In genomic region chr1:60409168-60409828, GRCm38 (mm10) we compare ENCODE assay signal across 8 mouse cellular contexts. TPM values are rescaled to one million over a fixed set of nuclear protein-coding genes. Genes with fewer than 3 reads are reported as not detected.
DNase-seq lines count a peak whose midpoint lies in the region; ATAC-seq lines count a peak whose summit lies in the region.

Gene Abi2, plus strand, starts transcription at chr1:60409619.

- H3K4me3 ChIP-seq in forebrain, embryonic 10.5 days: peak within 1 kb of the TSS; percentile 94
- peak within 1 kb of the TSS; percentile 73 for H3K4me3 ChIP-seq in heart, embryonic 15.5 days
- H3K4me3 ChIP-seq in liver, embryonic 12.5 days: peak within 1 kb of the TSS; percentile 90
- peak within 1 kb of the TSS; percentile 71 for H3K4me3 ChIP-seq in stomach, embryonic 15.5 days (replicated peaks)

- H3K4me1 ChIP-seq in forebrain, embryonic 10.5 days: peaks cover 39% of the 10 kb centered on the region
- peaks cover 28% of the 10 kb centered on the region for H3K4me1 ChIP-seq in heart, embryonic 15.5 days (replicated peaks)
- peaks cover 28% of the 10 kb centered on the region for H3K4me1 ChIP-seq in liver, embryonic 12.5 days
- no peaks in the 10 kb centered on the region for H3K4me1 ChIP-seq in stomach, embryonic 15.5 days

- peak; percentile 96 for ATAC-seq in heart, embryonic 15.5 days (replicated peaks; ENCODE audit: insufficient number of reproducible peaks, insufficient read depth, low FRiP score, low read depth)
- ATAC-seq in liver, embryonic 12.5 days: peak; percentile 90
- ATAC-seq in stomach, embryonic 15.5 days (ENCODE audit: insufficient read depth, low FRiP score, low read depth): peak; percentile 91

- peak within 1 kb of the TSS; percentile 99 for H3K27ac ChIP-seq in forebrain, embryonic 10.5 days
- peak within 1 kb of the TSS; percentile 89 for H3K27ac ChIP-seq in heart, embryonic 15.5 days
- H3K27ac ChIP-seq in liver, embryonic 12.5 days: peak within 1 kb of the TSS; percentile 84
- H3K27ac ChIP-seq in stomach, embryonic 15.5 days: peak within 1 kb of the TSS; percentile 85

- peak within 1 kb of the TSS; percentile 77 for H3K9ac ChIP-seq in heart, embryonic 15.5 days
- H3K9ac ChIP-seq in liver, embryonic 12.5 days: peak within 1 kb of the TSS; percentile 90
- H3K9ac ChIP-seq in stomach, embryonic 15.5 days: peak within 1 kb of the TSS; percentile 73

- WGBS in forebrain, embryonic 10.5 days: under 1% methylated on average over 59 of the region's 69 CpGs
- under 1% methylated on average over 58 of the region's 69 CpGs for WGBS in heart, embryonic 15.5 days
- WGBS in liver, embryonic 12.5 days (ENCODE audit: insufficient replicate concordance): under 1% methylated on average over 27 of the region's 69 CpGs
- under 1% methylated on average over 57 of the region's 69 CpGs for WGBS in stomach, embryonic 15.5 days

- peak; percentile 29 to 59 for DNase-seq in CD8-positive naive resting alpha-beta T cell, adult 2 months (ENCODE audit: low read depth in 2 of 2, low spot score in 2 of 2)
- DNase-seq in c-Kit-negative CD71-positive TER-119-positive erythroid progenitor cells, embryonic 14.5 days (ENCODE audit: low read depth, low spot score): peak; percentile 26
- DNase-seq in forebrain, embryonic 10.5 days (ENCODE audit: extremely low spot score, low spot score): peak; percentile 90
- peak; percentile 96 for DNase-seq in kidney, postnatal 14 days
- DNase-seq in natural killer cell, adult 2 months (ENCODE audit: low spot score in 2 of 2): peak; percentile 45 to 47

- H3K9me3 ChIP-seq in forebrain, embryonic 10.5 days: no peaks in the 10 kb centered on the region
- H3K9me3 ChIP-seq in heart, embryonic 15.5 days (replicated peaks): no peaks in the 10 kb centered on the region
- no peaks in the 10 kb centered on the region for H3K9me3 ChIP-seq in liver, embryonic 12.5 days (replicated peaks)
- no peaks in the 10 kb centered on the region for H3K9me3 ChIP-seq in stomach, embryonic 15.5 days

- no peaks in the 10 kb centered on the region for H3K27me3 ChIP-seq in forebrain, embryonic 10.5 days (ENCODE audit: poor library complexity, severe bottlenecking)
- no peaks in the 10 kb centered on the region for H3K27me3 ChIP-seq in heart, embryonic 15.5 days
- H3K27me3 ChIP-seq in liver, embryonic 12.5 days (replicated peaks): no peaks in the 10 kb centered on the region
- H3K27me3 ChIP-seq in stomach, embryonic 15.5 days (replicated peaks): no peaks in the 10 kb centered on the region

- H3K4me2 ChIP-seq in heart, embryonic 15.5 days: peak within 1 kb of the TSS; percentile 67
- peak within 1 kb of the TSS; percentile 97 for H3K4me2 ChIP-seq in liver, embryonic 12.5 days
- peak within 1 kb of the TSS; percentile 57 for H3K4me2 ChIP-seq in stomach, embryonic 15.5 days

- peaks cover 6% of the 10 kb centered on the region for H3K36me3 ChIP-seq in forebrain, embryonic 10.5 days (replicated peaks)
- no peaks in the 10 kb centered on the region for H3K36me3 ChIP-seq in heart, embryonic 15.5 days
- H3K36me3 ChIP-seq in liver, embryonic 12.5 days: no peaks in the 10 kb centered on the region
- no peaks in the 10 kb centered on the region for H3K36me3 ChIP-seq in stomach, embryonic 15.5 days

RNA-seq across cellular contexts. Expression of gene Abi2, which starts in this region (rescaled TPM):
- 50.6 and 54.5 TPM in 2 replicates for polyA plus RNA-seq in forebrain, embryonic 10.5 days (2016; fragmentation: Nextera tagmentation; extraction: Ambion mirVana)
- 22.4 and 25.4 TPM in 2 replicates for polyA plus RNA-seq in heart, embryonic 15.5 days (2015; fragmentation: Nextera tagmentation; extraction: Ambion mirVana)
- 8.5 and 9.9 TPM in 2 replicates for polyA plus RNA-seq in liver, embryonic 12.5 days (2016; fragmentation: Nextera tagmentation; extraction: Ambion mirVana)
- polyA plus RNA-seq in stomach, embryonic 15.5 days (2015; fragmentation: Nextera tagmentation; extraction: Ambion mirVana): 17.7 and 18.9 TPM in 2 replicates

Comparison
In these comparisons a context has a peak if more than half of its experiments do, and no peak if none do; other contexts are left out.
1. Peak in every context shown above with its lines: DNase-seq, ATAC-seq, H3K4me3 ChIP-seq and H3K27ac ChIP-seq.
2. DNase-seq: peak in every context shown above with its lines; median percentile 96 in kidney, postnatal 14 days; 90 in forebrain, embryonic 10.5 days; 46 in natural killer cell, adult 2 months; 44 in CD8-positive naive resting alpha-beta T cell, adult 2 months; 26 in c-Kit-negative CD71-positive TER-119-positive erythroid progenitor cells, embryonic 14.5 days.